Mouse (Mus musculus): ENCODE data around the gene Rnf148.

Gene Rnf148

GRCm38 (mm10) chr6:23655036-23655435 is at the start of gene Rnf148:
Gene Rnf148 (minus strand): TSS chr6:23655136.
- no peak for DNase-seq (ENCODE audit: low spot score)

GRCm38 (mm10) chr6:23700879-23701278 is 45.9 kb upstream of the Rnf148 start:
- no peak for DNase-seq (ENCODE audit: low spot score)

- DNase-seq (ENCODE audit: low spot score), result no peak
Observed at GRCm38 (mm10) chr6:23678172-23678571, 23.2 kb upstream of the Rnf148 start.

- no peak for DNase-seq (ENCODE audit: low spot score)
Observed at GRCm38 (mm10) chr6:23650205-23650604, 4.7 kb downstream of the Rnf148 start, which contains the start of gene Rnf133. Gene Rnf133 (minus strand): TSS chr6:23650305.

GRCm38 (mm10) chr6:23648732-23649131 is 6.2 kb downstream of the Rnf148 start:
- DNase-seq (ENCODE audit: low spot score), result no peak

GRCm38 (mm10) chr6:23647627-23648247 is 7.2 kb downstream of the Rnf148 start:
- peak; percentile 8 for DNase-seq (ENCODE audit: low spot score)

GRCm38 (mm10) chr6:23637081-23637480 is 17.9 kb downstream of the Rnf148 start:
- no peak for DNase-seq (ENCODE audit: low spot score)

GRCm38 (mm10) chr6:23635208-23635607 is 19.7 kb downstream of the Rnf148 start:
- DNase-seq (ENCODE audit: low spot score), result no peak

- no peak for DNase-seq (ENCODE audit: low spot score)
Observed at GRCm38 (mm10) chr6:23634016-23634415, 20.9 kb downstream of the Rnf148 start.

GRCm38 (mm10) chr6:23630465-23630864 is 24.5 kb downstream of the Rnf148 start:
- DNase-seq (ENCODE audit: low spot score), result no peak

All from ovary, adult 18-20 months (tissue).